Mouse (Mus musculus) midbrain, embryonic 15.5 days (tissue): Measurements from ENCODE around the gene Bmpr1b. TPM values are rescaled to one million over a fixed set of nuclear protein-coding genes. Genes with fewer than 3 reads are reported as not detected.

Experiments used
- ATAC-seq: fragments of 200-750 bp; cut with Nextera tagmentation; replicated peaks from 2 replicates; pipeline ENCODE4 v1.8.0; 2017; ENCODE audit warnings: moderate TSS enrichment
- H3K27ac ChIP-seq: fragments of 300-500 bp; sonication (generic); 2 replicates; pipeline ENCODE4 v1.5.1; 2015; ENCODE audit warnings: mild to moderate bottlenecking, inconsistent platforms
- H3K27me3 ChIP-seq: fragments of 300-500 bp; sonication (generic); replicated peaks from 2 replicates; pipeline ENCODE4 v1.6.1; 2015; ENCODE audit warnings: inconsistent platforms
- H3K36me3 ChIP-seq: fragments of 300-500 bp; sonication (generic); replicated peaks from 2 replicates; pipeline ENCODE4 v1.6.1; 2015; ENCODE audit warnings: inconsistent platforms
- H3K4me1 ChIP-seq: fragments of 300-500 bp; sonication (generic); 2 replicates; pipeline ENCODE4 v1.6.1; 2015; ENCODE audit warnings: inconsistent platforms
- H3K4me2 ChIP-seq: fragments of 300-500 bp; sonication (generic); 2 replicates; pipeline ENCODE4 v1.6.1; 2015; ENCODE audit warnings: inconsistent platforms, mild to moderate bottlenecking, moderate library complexity
- H3K4me3 ChIP-seq: fragments of 300-500 bp; sonication (generic); 2 replicates; pipeline ENCODE4 v1.5.1; 2015; ENCODE audit warnings: mild to moderate bottlenecking, inconsistent platforms
- H3K9ac ChIP-seq: fragments of 300-500 bp; sonication (generic); 2 replicates; pipeline ENCODE4 v1.6.1; 2015; ENCODE audit warnings: mild to moderate bottlenecking, inconsistent platforms
- H3K9me3 ChIP-seq: fragments of 300-500 bp; sonication (generic); 2 replicates; pipeline ENCODE4 v1.6.1; 2016; ENCODE audit warnings: inconsistent platforms
- WGBS: fragments of 180-500 bp; shearing (Covaris S2); methylation state at CpG from one replicate; pipeline ENCODE4 v1.1.7; 2015; ENCODE audit warnings: mixed read lengths; 5-methylcytosine and 5-hydroxymethylcytosine counted together
- polyA plus RNA-seq: library from polyadenylated mRNA; unstranded; fragments of >200 nt; fragmentation: Nextera tagmentation; extraction: Ambion mirVana; gene quantifications from 2 replicates; pipeline ENCODE4 v1.2.1, GENCODE M21; 2015

The Bmpr1b gene
- polyA plus RNA-seq, 1 experiment from 2014 or later: 2.3 TPM

DNA sequence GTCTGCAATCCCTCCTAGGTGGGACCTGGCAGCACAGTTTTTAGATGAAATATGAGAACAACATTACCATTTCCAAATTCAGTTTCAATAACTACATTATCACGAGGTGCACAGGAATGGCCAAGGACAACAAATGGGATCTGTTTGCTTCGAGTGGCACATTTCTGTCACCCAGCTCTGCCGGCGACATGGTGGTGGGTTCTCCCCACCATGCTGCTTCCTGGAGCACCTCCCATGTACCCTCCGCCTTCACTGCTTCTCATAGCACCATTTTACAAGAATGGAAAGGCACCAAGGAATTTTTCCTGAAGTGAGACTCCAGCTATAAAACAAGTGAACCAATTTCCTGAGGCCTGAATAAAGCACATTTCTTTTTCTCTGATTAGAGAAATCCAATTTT, 108.0 kb downstream of the Bmpr1b start:
- H3K4me3 ChIP-seq: no peak overlapping the region
- 0 out of 2 replicates have a peak, but pooled peaks cover 3% of the 10 kb centered on the region for H3K4me1 ChIP-seq
- 92% methylated on average over 5 of the region's 5 CpGs for WGBS
- no peak overlapping the region for H3K9ac ChIP-seq
- no peak overlapping the region for H3K4me2 ChIP-seq
- H3K27ac ChIP-seq: no peak overlapping the region
- H3K27me3 ChIP-seq: no peaks in the 10 kb centered on the region
- H3K9me3 ChIP-seq: no peaks in the 10 kb centered on the region
- no peaks in the 10 kb centered on the region for H3K36me3 ChIP-seq
- no peak for ATAC-seq

GRCm38 (mm10) chr3:142059890-142060289, 109.3 kb downstream of the Bmpr1b start:
- Histone ChIP-seq H3K4me3 (no peak overlapping the region), H3K4me1 (0 out of 2 replicates have a peak, but pooled peaks cover 3% of the 10 kb centered on the region), H3K27ac (no peak overlapping the region), H3K9me3 (no peaks in the 10 kb centered on the region), H3K36me3 (no peaks in the 10 kb centered on the region), H3K4me2 (no peak overlapping the region), H3K27me3 (no peaks in the 10 kb centered on the region), H3K9ac (no peak overlapping the region)
- no peak for ATAC-seq
- 76% methylated on average over 3 of the region's 3 CpGs for WGBS

GRCm38 (mm10) chr3:142050681-142051080, 118.5 kb downstream of the Bmpr1b start:
- Histone ChIP-seq H3K36me3 (no peaks in the 10 kb centered on the region), H3K9me3 (no peaks in the 10 kb centered on the region), H3K9ac (no peak overlapping the region), H3K27me3 (no peaks in the 10 kb centered on the region), H3K4me3 (no peak overlapping the region), H3K4me2 (no peak overlapping the region), H3K27ac (no peak overlapping the region), H3K4me1 (no peaks in the 10 kb centered on the region)
- WGBS: 95% methylated on average over 2 of the region's 2 CpGs
- no peak for ATAC-seq

GRCm38 (mm10) chr3:142049610-142050009, 119.6 kb downstream of the Bmpr1b start:
- no peaks in the 10 kb centered on the region for H3K9me3 ChIP-seq
- H3K27ac ChIP-seq: no peak overlapping the region
- 85% methylated on average over 3 of the region's 3 CpGs for WGBS
- H3K4me1 ChIP-seq: no peaks in the 10 kb centered on the region
- no peak overlapping the region for H3K9ac ChIP-seq
- no peak overlapping the region for H3K4me2 ChIP-seq
- H3K4me3 ChIP-seq: no peak overlapping the region
- no peaks in the 10 kb centered on the region for H3K27me3 ChIP-seq
- no peaks in the 10 kb centered on the region for H3K36me3 ChIP-seq
- no peak for ATAC-seq

DNA sequence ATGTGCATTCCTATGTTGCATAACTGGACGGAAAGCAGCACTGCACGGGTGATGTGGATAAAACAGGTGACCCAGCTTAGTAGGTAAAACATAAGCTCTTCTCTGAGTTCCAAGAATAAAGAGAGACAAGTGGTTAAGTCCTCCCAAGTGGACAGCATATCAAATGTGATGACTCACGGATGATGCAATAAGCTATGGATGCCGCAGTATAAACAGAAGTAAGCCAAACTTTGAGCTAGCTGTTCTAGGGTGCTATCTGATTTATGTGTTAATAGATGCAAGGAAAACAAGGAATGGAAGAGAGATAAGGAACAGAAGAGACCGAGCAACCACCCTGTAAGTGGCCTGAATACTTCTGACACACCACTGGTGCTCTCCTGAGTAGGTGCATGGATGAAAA, 120.1 kb downstream of the Bmpr1b start:
- Histone ChIP-seq H3K36me3 (no peaks in the 10 kb centered on the region), H3K9me3 (no peaks in the 10 kb centered on the region), H3K27me3 (no peaks in the 10 kb centered on the region), H3K4me3 (no peak overlapping the region), H3K4me2 (no peak overlapping the region), H3K27ac (no peak overlapping the region), H3K4me1 (no peaks in the 10 kb centered on the region), H3K9ac (no peak overlapping the region)
- 88% methylated on average over 5 of the region's 5 CpGs for WGBS
- no peak for ATAC-seq

GRCm38 (mm10) chr3:142048493-142048892, 120.7 kb downstream of the Bmpr1b start:
- Histone ChIP-seq H3K9ac (no peak overlapping the region), H3K4me1 (no peaks in the 10 kb centered on the region), H3K36me3 (no peaks in the 10 kb centered on the region), H3K27me3 (no peaks in the 10 kb centered on the region), H3K9me3 (no peaks in the 10 kb centered on the region), H3K27ac (no peak overlapping the region), H3K4me2 (no peak overlapping the region), H3K4me3 (no peak overlapping the region)
- ATAC-seq: peak; percentile 74
- WGBS: 74% methylated on average over 6 of the region's 6 CpGs

DNA sequence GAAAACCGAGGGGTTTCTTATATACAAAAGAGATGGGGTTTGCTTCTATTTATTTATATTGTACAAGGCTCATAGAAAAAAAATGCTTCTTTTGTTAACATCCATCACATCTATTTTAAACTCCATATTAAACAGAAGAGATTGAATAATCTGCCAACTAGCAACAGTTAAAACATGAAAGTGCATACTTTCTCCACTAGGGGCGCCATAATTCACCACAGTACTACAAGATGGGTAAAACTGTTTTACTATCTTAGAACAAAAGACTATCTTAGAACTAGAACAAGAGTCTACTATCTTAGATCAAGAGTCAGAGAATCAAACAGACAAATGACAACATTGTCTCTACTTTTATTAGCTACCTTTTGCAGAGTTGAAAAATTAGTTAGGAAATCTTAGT, 125.8 kb downstream of the Bmpr1b start:
- no peak for ATAC-seq
- H3K27ac ChIP-seq: no peak overlapping the region
- H3K36me3 ChIP-seq: no peaks in the 10 kb centered on the region
- no peaks in the 10 kb centered on the region for H3K4me1 ChIP-seq
- 46% methylated on average over 2 of the region's 2 CpGs for WGBS
- no peaks in the 10 kb centered on the region for H3K9me3 ChIP-seq
- no peak overlapping the region for H3K4me2 ChIP-seq
- no peak overlapping the region for H3K4me3 ChIP-seq
- H3K27me3 ChIP-seq: no peaks in the 10 kb centered on the region
- H3K9ac ChIP-seq: no peak overlapping the region

- ATAC-seq: no peak
- Histone ChIP-seq H3K4me3 (no peak overlapping the region), H3K9me3 (no peaks in the 10 kb centered on the region), H3K27me3 (no peaks in the 10 kb centered on the region), H3K36me3 (no peaks in the 10 kb centered on the region), H3K27ac (no peak overlapping the region), H3K9ac (no peak overlapping the region), H3K4me1 (no peaks in the 10 kb centered on the region), H3K4me2 (no peak overlapping the region)
- 82% methylated on average over 5 of the region's 5 CpGs for WGBS
Measured at GRCm38 (mm10) chr3:142043006-142043405, 126.2 kb downstream of the Bmpr1b start.

DNA sequence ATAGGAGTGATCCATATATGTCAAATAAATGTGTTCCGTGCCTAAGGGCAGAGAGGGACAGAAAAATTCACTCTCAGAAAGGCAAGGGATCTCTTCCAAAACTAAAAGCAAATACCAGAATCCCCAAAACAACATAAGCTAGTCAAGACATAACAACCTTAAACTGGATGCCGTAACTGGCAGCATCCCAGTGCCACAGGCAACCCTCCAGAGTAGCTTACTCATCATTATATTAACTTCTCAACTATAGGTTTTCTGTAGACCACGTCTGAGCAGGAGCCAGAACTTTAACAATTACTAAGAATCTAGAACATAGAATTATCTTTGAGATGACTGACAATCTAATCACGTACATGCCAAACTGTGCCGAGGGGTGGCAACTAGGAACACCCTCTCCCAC, 128.9 kb downstream of the Bmpr1b start:
- ATAC-seq: no peak
- H3K4me1 ChIP-seq: no peaks in the 10 kb centered on the region
- no peak overlapping the region for H3K27ac ChIP-seq

GRCm38 (mm10) chr3:142034160-142034559, 135.1 kb downstream of the Bmpr1b start:
- no peaks in the 10 kb centered on the region for H3K9me3 ChIP-seq
- no peak overlapping the region for H3K4me3 ChIP-seq
- no peak overlapping the region for H3K4me2 ChIP-seq
- WGBS: 75% methylated on average over 4 of the region's 4 CpGs
- no peaks in the 10 kb centered on the region for H3K27me3 ChIP-seq
- no peaks in the 10 kb centered on the region for H3K36me3 ChIP-seq
- no peak overlapping the region for H3K9ac ChIP-seq
- no peak for ATAC-seq
- no peaks in the 10 kb centered on the region for H3K4me1 ChIP-seq
- no peak overlapping the region for H3K27ac ChIP-seq

More for the DNA sequence above, 128.9 kb downstream of the Bmpr1b start:
- Histone ChIP-seq H3K9me3 (no peaks in the 10 kb centered on the region), H3K4me3 (no peak overlapping the region), H3K4me2 (no peak overlapping the region), H3K9ac (no peak overlapping the region), H3K27me3 (no peaks in the 10 kb centered on the region), H3K36me3 (no peaks in the 10 kb centered on the region)
- 92% methylated on average over 5 of the region's 5 CpGs for WGBS

GRCm38 (mm10) chr3:142019716-142020115, 149.5 kb downstream of the Bmpr1b start:
- no peak overlapping the region for H3K27ac ChIP-seq
- H3K4me1 ChIP-seq: no peaks in the 10 kb centered on the region
- no peaks in the 10 kb centered on the region for H3K27me3 ChIP-seq
- 90% methylated on average over 7 of the region's 7 CpGs for WGBS
- no peak overlapping the region for H3K4me3 ChIP-seq
- ATAC-seq: no peak
- no peak overlapping the region for H3K9ac ChIP-seq
- no peaks in the 10 kb centered on the region for H3K36me3 ChIP-seq
- H3K9me3 ChIP-seq: no peaks in the 10 kb centered on the region
- no peak overlapping the region for H3K4me2 ChIP-seq

DNA sequence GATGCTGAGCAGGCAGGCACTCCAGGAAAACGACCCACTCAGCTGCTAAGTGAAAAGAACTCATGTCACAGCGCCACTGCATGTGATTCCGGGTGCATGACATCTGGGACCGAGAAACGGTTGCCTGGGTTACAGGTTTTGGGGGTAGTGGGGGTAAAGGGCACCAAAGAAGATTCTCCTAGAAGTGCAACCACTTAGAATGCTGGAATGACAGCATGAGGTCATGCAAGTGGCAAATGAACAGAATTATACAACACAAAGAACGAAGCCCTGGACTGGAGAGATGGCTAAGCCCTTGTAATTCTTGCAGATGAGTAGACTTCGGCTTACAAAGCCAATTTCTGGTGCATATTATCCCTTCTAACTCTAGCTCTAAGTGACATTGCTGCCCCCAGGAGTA, 184.7 kb downstream of the Bmpr1b start:
- Histone ChIP-seq H3K36me3 (no peaks in the 10 kb centered on the region), H3K27ac (no peak overlapping the region), H3K9me3 (no peaks in the 10 kb centered on the region), H3K4me2 (no peak overlapping the region), H3K27me3 (no peaks in the 10 kb centered on the region), H3K4me1 (0 out of 2 replicates have a peak, but pooled peaks cover 4% of the 10 kb centered on the region), H3K9ac (no peak overlapping the region), H3K4me3 (no peak overlapping the region)
- ATAC-seq: peak; percentile 37; the same call in 1 of the 2 replicates
- 27% methylated on average over 7 of the region's 7 CpGs for WGBS

DNA sequence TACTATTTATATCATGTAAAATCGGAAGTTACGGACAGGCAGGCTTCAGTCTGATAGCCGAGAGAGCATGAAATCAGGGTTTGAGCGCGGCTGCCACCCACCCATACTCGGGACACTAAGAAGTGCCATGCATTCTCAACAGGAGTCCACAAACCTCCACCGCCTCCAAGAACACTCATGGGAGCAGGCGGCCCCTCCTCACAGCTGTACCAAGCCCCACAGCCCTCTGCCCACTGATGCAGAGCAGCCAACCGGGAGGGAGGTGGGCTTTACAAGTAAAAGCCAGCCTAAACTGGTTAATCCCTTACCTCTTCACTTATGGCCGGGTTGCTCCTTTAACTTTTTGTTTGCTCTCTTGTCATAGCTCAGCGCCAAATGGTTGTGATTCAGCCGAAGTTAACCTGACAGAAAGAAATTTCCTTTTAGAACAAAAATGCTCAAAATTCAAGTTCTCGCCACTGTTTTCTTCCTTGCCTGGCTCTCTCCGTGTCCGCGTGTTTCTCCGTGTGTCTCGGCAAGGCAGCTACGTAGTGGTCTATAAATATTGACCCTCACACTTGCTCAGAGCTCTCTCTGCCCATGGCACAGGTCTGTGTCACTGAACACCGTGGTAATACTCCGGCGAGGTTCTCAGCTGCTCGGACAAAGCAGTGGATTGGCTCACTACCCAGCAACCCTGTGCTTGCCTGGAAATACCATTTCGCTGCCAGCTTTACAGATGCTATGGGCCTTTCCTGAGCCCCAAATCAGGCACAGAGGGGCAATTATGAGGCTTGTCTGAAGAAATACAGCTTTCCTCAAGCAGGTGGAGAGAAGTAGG, 187.4 kb downstream of the Bmpr1b start:
- no peak overlapping the region for H3K27ac ChIP-seq
- no peaks in the 10 kb centered on the region for H3K36me3 ChIP-seq
- H3K27me3 ChIP-seq: no peaks in the 10 kb centered on the region
- H3K4me3 ChIP-seq: 0 out of 2 replicates have a peak overlapping the region, but pooled peaks have one; percentile 0
- peak; percentile 69 for ATAC-seq
- H3K9ac ChIP-seq: no peak overlapping the region
- H3K4me1 ChIP-seq: 0 out of 2 replicates have a peak, but pooled peaks cover 4% of the 10 kb centered on the region
- WGBS: 58% methylated on average over 24 of the region's 24 CpGs
- peak overlapping the region; percentile 30 for H3K4me2 ChIP-seq
- H3K9me3 ChIP-seq: no peaks in the 10 kb centered on the region
